Mouse (Mus musculus) monocyte, adult 2 months (primary cell): ENCODE data around the gene Selenoo.

ENCODE experiments used
- DNase-seq, 2 experiments: peaks; one replicate each; pipeline ENCODE4 v3.0.0; 2022; ENCODE audit warnings: low spot score in 2 of 2, low read depth in 1 of 2

The Selenoo gene

GRCm38 (mm10) chr15:89088607-89089247 is at the start of gene Selenoo:
Selenoo (plus strand) TSS chr15:89089084.
- DNase-seq: peak; percentile 26 to 53

- no peak for DNase-seq
Measured at GRCm38 (mm10) chr15:89044381-89044780, 44.5 kb upstream of the Selenoo start.

- DNase-seq: no peak
Measured at GRCm38 (mm10) chr15:89046356-89046755, 42.5 kb upstream of the Selenoo start.

- DNase-seq: no peak
Measured at GRCm38 (mm10) chr15:89054666-89055065, 34.2 kb upstream of the Selenoo start.

GRCm38 (mm10) chr15:89058736-89059135 is 30.1 kb upstream of the Selenoo start:
- DNase-seq: no peak

- DNase-seq: no peak
Measured at GRCm38 (mm10) chr15:89059161-89059931, 29.5 kb upstream of the Selenoo start, which contains the start of gene Panx2. Panx2 (plus strand) TSS chr15:89059734.

GRCm38 (mm10) chr15:89060032-89060681 is 28.7 kb upstream of the Selenoo start:
- DNase-seq: no peak

- no peak for DNase-seq
Measured at GRCm38 (mm10) chr15:89060811-89061460, 27.9 kb upstream of the Selenoo start.

GRCm38 (mm10) chr15:89061761-89062517 is 26.9 kb upstream of the Selenoo start:
- DNase-seq: no peak

GRCm38 (mm10) chr15:89062518-89062910 is 26.4 kb upstream of the Selenoo start:
- DNase-seq: no peak

- DNase-seq: no peak
Measured at GRCm38 (mm10) chr15:89063001-89063400, 25.9 kb upstream of the Selenoo start.

- no peak for DNase-seq
Measured at GRCm38 (mm10) chr15:89063536-89063935, 25.3 kb upstream of the Selenoo start.

GRCm38 (mm10) chr15:89064891-89065290 is 24.0 kb upstream of the Selenoo start:
- no peak for DNase-seq

- DNase-seq: no peak
Measured at GRCm38 (mm10) chr15:89067609-89068008, 21.3 kb upstream of the Selenoo start.

- DNase-seq: no peak
Measured at GRCm38 (mm10) chr15:89068226-89068625, 20.7 kb upstream of the Selenoo start.

GRCm38 (mm10) chr15:89069336-89069840 is 19.5 kb upstream of the Selenoo start:
- no peak for DNase-seq

- DNase-seq: no peak
Measured at GRCm38 (mm10) chr15:89070606-89071005, 18.3 kb upstream of the Selenoo start.

- no peak for DNase-seq
Measured at GRCm38 (mm10) chr15:89073993-89074603, 14.8 kb upstream of the Selenoo start.

- peak; percentile 17 to 39 for DNase-seq
Measured at GRCm38 (mm10) chr15:89074613-89075477, 14.0 kb upstream of the Selenoo start, which contains the start of gene Trabd. Trabd (plus strand) TSS chr15:89075124.
